ENCODE assay signal across 28 mouse cellular contexts in genomic region chr5:128932776-128933175, GRCm38 (mm10). TPM values are rescaled to one million over a fixed set of nuclear protein-coding genes. Genes with fewer than 3 reads are reported as not detected.
A peak's percentile ranks its signal among the peaks of the same experiment; 100 is the strongest.
DNase-seq lines count a peak whose midpoint lies in the region; ATAC-seq and TF ChIP-seq lines count a peak whose summit lies in the region.
"Had no signal": no experiment of that assay in that cellular context is flagged by ENCODE, and none has a peak within 500 bp of the region (broad histone marks: within the 10 kb centered on the region; RNA-seq: fewer than 3 reads in every experiment).

No protein-coding gene starts in this region.

- DNase-seq in forebrain, embryonic 11.5 days (ENCODE audit: low spot score), result peak; percentile 72
- DNase-seq in forebrain, postnatal 0 days, result no peak
- DNase-seq in midbrain, embryonic 14.5 days, result peak; percentile 61
- DNase-seq in limb, embryonic 10.5 days (ENCODE audit: low spot score), result peak; percentile 35
- DNase-seq in layer of hippocampus, postnatal 25 days (ENCODE audit: extremely low spot score in 1 of 2, low spot score in 1 of 2), result no peak
- no peak for DNase-seq in heart, postnatal 10 days
- DNase-seq: adrenal gland, adult 2 months; adrenal gland, postnatal 14 days; cerebellum, adult 11-12 months; cerebellum, adult 8-10 months; cerebellum, postnatal 10 days; cerebellum, postnatal 36 days; embryo, embryonic 11 days; gastrocnemius, postnatal 25 days; heart, adult 18-20 months; heart, postnatal 14 days; heart, postnatal 4 days had no signal

- WGBS in forebrain, embryonic 11.5 days, result 25% methylated on average over 5 of the region's 5 CpGs
- WGBS in forebrain, postnatal 0 days, result 21% methylated on average over 5 of the region's 5 CpGs
- 52% methylated on average over 5 of the region's 5 CpGs for WGBS in midbrain, embryonic 14.5 days
- WGBS in midbrain, embryonic 15.5 days, result 48% methylated on average over 5 of the region's 5 CpGs
- WGBS in limb, embryonic 10.5 days, result 54% methylated on average over 5 of the region's 5 CpGs

- H3K27ac ChIP-seq in forebrain, embryonic 11.5 days (ENCODE audit: low read depth, low read length), result no peak overlapping the region
- H3K27ac ChIP-seq in forebrain, postnatal 0 days (ENCODE audit: low read depth, low read length), result no peak overlapping the region
- H3K27ac ChIP-seq in midbrain, embryonic 14.5 days (replicated peaks; ENCODE audit: low read depth, low read length), result no peak overlapping the region; the same call in 1 of the 2 replicates
- H3K27ac ChIP-seq in midbrain, embryonic 15.5 days, result no peak overlapping the region
- no peak overlapping the region for H3K27ac ChIP-seq in limb, embryonic 10.5 days
- H3K27ac ChIP-seq: embryonic facial prominence, embryonic 10.5 days; embryonic facial prominence, embryonic 13.5 days; heart, embryonic 15.5 days; intestine, embryonic 15.5 days had no signal

- H3K9ac ChIP-seq in forebrain, embryonic 11.5 days (ENCODE audit: low read length), result no peak overlapping the region
- H3K9ac ChIP-seq in forebrain, postnatal 0 days, result no peak overlapping the region
- no peak overlapping the region for H3K9ac ChIP-seq in midbrain, embryonic 14.5 days (replicated peaks; ENCODE audit: low read length)
- H3K9ac ChIP-seq in midbrain, embryonic 15.5 days, result no peak overlapping the region
- H3K9ac ChIP-seq: embryonic facial prominence, embryonic 13.5 days; heart, embryonic 12.5 days; heart, embryonic 15.5 days; intestine, embryonic 15.5 days had no signal

- intact Hi-C loops in heart, postnatal 10 days (cut with DNase I), result no loop called here

- H3K4me1 ChIP-seq in forebrain, embryonic 11.5 days (replicated peaks; ENCODE audit: control insufficient read depth, insufficient read depth, low read length), result peaks cover 3% of the 10 kb centered on the region; the same call in 1 of the 2 replicates
- H3K4me1 ChIP-seq in forebrain, postnatal 0 days (ENCODE audit: insufficient read depth), result peaks cover 8% of the 10 kb centered on the region; the same call in 1 of the 2 replicates
- no peaks in the 10 kb centered on the region for H3K4me1 ChIP-seq in midbrain, embryonic 14.5 days (ENCODE audit: control insufficient read depth, insufficient read depth, low read length)
- peaks cover 10% of the 10 kb centered on the region; the same call in 1 of the 2 replicates for H3K4me1 ChIP-seq in midbrain, embryonic 15.5 days
- peaks cover 11% of the 10 kb centered on the region for H3K4me1 ChIP-seq in limb, embryonic 10.5 days
- H3K4me1 ChIP-seq: embryonic facial prominence, embryonic 10.5 days; embryonic facial prominence, embryonic 13.5 days; intestine, embryonic 15.5 days had no signal

- ATAC-seq in forebrain, embryonic 11.5 days (replicated peaks; ENCODE audit: low FRiP score), result 0 out of 2 replicates have a peak, but pooled peaks have one; percentile 15
- ATAC-seq in forebrain, postnatal 0 days, result no peak
- no peak for ATAC-seq in midbrain, embryonic 14.5 days (ENCODE audit: low FRiP score, low TSS enrichment)
- ATAC-seq in midbrain, embryonic 15.5 days (replicated peaks), result no peak
- ATAC-seq: CD4-positive, CD25-positive, alpha-beta regulatory T cell, adult 4 months; hindbrain, embryonic 16.5 days; intestine, embryonic 15.5 days had no signal

- no peaks in the 10 kb centered on the region for H3K36me3 ChIP-seq in forebrain, embryonic 11.5 days (ENCODE audit: control insufficient read depth, insufficient read depth, low read length)
- H3K36me3 ChIP-seq in forebrain, postnatal 0 days (ENCODE audit: insufficient read depth), result no peaks in the 10 kb centered on the region
- H3K36me3 ChIP-seq in midbrain, embryonic 14.5 days (ENCODE audit: control insufficient read depth, insufficient read depth, low read length), result no peaks in the 10 kb centered on the region
- H3K36me3 ChIP-seq in midbrain, embryonic 15.5 days (replicated peaks), result no peaks in the 10 kb centered on the region
- H3K36me3 ChIP-seq in limb, embryonic 10.5 days, result no peaks in the 10 kb centered on the region
- H3K36me3 ChIP-seq: embryonic facial prominence, embryonic 10.5 days; embryonic facial prominence, embryonic 13.5 days; heart, embryonic 12.5 days; heart, embryonic 15.5 days; intestine, embryonic 15.5 days had no signal

- TF ChIP-seq CTCF in forebrain, postnatal 0 days (IDR thresholded peaks at IDR 0.05; ENCODE audit: low read depth), result no peak

- H3K4me2 ChIP-seq in forebrain, embryonic 11.5 days (ENCODE audit: low read depth, low read length, severe bottlenecking), result no peak overlapping the region
- no peak overlapping the region for H3K4me2 ChIP-seq in forebrain, postnatal 0 days (ENCODE audit: low read depth)
- no peak overlapping the region for H3K4me2 ChIP-seq in midbrain, embryonic 14.5 days (ENCODE audit: low read length)
- no peak overlapping the region for H3K4me2 ChIP-seq in midbrain, embryonic 15.5 days
- H3K4me2 ChIP-seq: embryonic facial prominence, embryonic 13.5 days; heart, embryonic 12.5 days; heart, embryonic 15.5 days; intestine, embryonic 15.5 days had no signal

- H3K9me3 ChIP-seq in forebrain, embryonic 11.5 days (ENCODE audit: control insufficient read depth, low read length), result no peaks in the 10 kb centered on the region
- no peaks in the 10 kb centered on the region for H3K9me3 ChIP-seq in forebrain, postnatal 0 days (ENCODE audit: low read length)
- H3K9me3 ChIP-seq in midbrain, embryonic 14.5 days (ENCODE audit: control insufficient read depth, low read length), result no peaks in the 10 kb centered on the region
- no peaks in the 10 kb centered on the region for H3K9me3 ChIP-seq in midbrain, embryonic 15.5 days
- no peaks in the 10 kb centered on the region for H3K9me3 ChIP-seq in limb, embryonic 10.5 days (replicated peaks)
- H3K9me3 ChIP-seq: embryonic facial prominence, embryonic 10.5 days; embryonic facial prominence, embryonic 13.5 days; heart, embryonic 15.5 days; intestine, embryonic 15.5 days had no signal

- H3K4me3 ChIP-seq in forebrain, embryonic 11.5 days (ENCODE audit: low read depth, low read length), result no peak overlapping the region
- H3K4me3 ChIP-seq in forebrain, postnatal 0 days (ENCODE audit: low read depth, low read length), result no peak overlapping the region
- H3K4me3 ChIP-seq in midbrain, embryonic 14.5 days (replicated peaks; ENCODE audit: low read depth, low read length), result no peak overlapping the region
- no peak overlapping the region for H3K4me3 ChIP-seq in midbrain, embryonic 15.5 days
- no peak overlapping the region for H3K4me3 ChIP-seq in limb, embryonic 10.5 days
- H3K4me3 ChIP-seq: embryonic facial prominence, embryonic 10.5 days; embryonic facial prominence, embryonic 13.5 days; erythroblast, embryonic 14.5 days; heart, embryonic 12.5 days; heart, embryonic 15.5 days; intestine, embryonic 15.5 days had no signal

- no peaks in the 10 kb centered on the region for H3K27me3 ChIP-seq in forebrain, embryonic 11.5 days (ENCODE audit: control insufficient read depth, insufficient read depth, low read length)
- no peaks in the 10 kb centered on the region for H3K27me3 ChIP-seq in forebrain, postnatal 0 days (ENCODE audit: insufficient read depth, low read length)
- no peaks in the 10 kb centered on the region for H3K27me3 ChIP-seq in midbrain, embryonic 14.5 days (ENCODE audit: control insufficient read depth, insufficient read depth, low read length)
- no peaks in the 10 kb centered on the region for H3K27me3 ChIP-seq in midbrain, embryonic 15.5 days (replicated peaks)
- 0 out of 2 replicates have a peak, but pooled peaks cover 4% of the 10 kb centered on the region for H3K27me3 ChIP-seq in limb, embryonic 10.5 days (ENCODE audit: low read depth, poor library complexity, severe bottlenecking)
- H3K27me3 ChIP-seq: embryonic facial prominence, embryonic 13.5 days; heart, embryonic 12.5 days; intestine, embryonic 15.5 days had no signal

RNA-seq across cellular contexts. Expression of gene Rimbp2, which starts 20.5 kb away (rescaled TPM):
- polyA plus RNA-seq in forebrain, embryonic 11.5 days (2014; fragmentation: Nextera tagmentation; extraction: Ambion mirVana), result 0.44 and 0.95 TPM in 2 replicates
- 18.8 and 25.6 TPM in 2 replicates for total RNA-seq in forebrain, postnatal 0 days (2014; rRNA removed)
- polyA plus RNA-seq in forebrain, postnatal 0 days (2015; fragmentation: Nextera tagmentation; extraction: Ambion mirVana), result 3.9 and 4.6 TPM in 2 replicates
- polyA plus RNA-seq in midbrain, embryonic 14.5 days (2014; fragmentation: Nextera tagmentation; extraction: Ambion mirVana), result 5.1 and 5.8 TPM in 2 replicates
- 6.2 and 6.8 TPM in 2 replicates for polyA plus RNA-seq in midbrain, embryonic 15.5 days (2015; fragmentation: Nextera tagmentation; extraction: Ambion mirVana)
- 0.05 and 0.08 TPM in 2 replicates for polyA plus RNA-seq in limb, embryonic 10.5 days (2016; fragmentation: Nextera tagmentation; extraction: Ambion mirVana)
- total RNA-seq in layer of hippocampus, postnatal 25 days (2021), result 100 to 1,000 TPM; 118 to 159 TPM
- total RNA-seq in heart, postnatal 10 days (2021), result under 1 TPM in 1 of 2 experiments, not detected in 1; 0.07 TPM
- total RNA-seq: gastrocnemius, postnatal 25 days; heart, adult 18-20 months; heart, postnatal 14 days; MEL had no signal
- polyA plus RNA-seq: C2C12; erythroblast, embryonic 14.5 days had no signal

Comparison
In these comparisons a context has a peak if more than half of its experiments do, and no peak if none do; other contexts are left out.
1. DNase-seq: peak in forebrain, embryonic 11.5 days (single experiment), midbrain, embryonic 14.5 days (single experiment) and limb, embryonic 10.5 days (single experiment); none in forebrain, postnatal 0 days (single experiment), layer of hippocampus, postnatal 25 days (0 of 2) and heart, postnatal 10 days (0 of 2).